Mouse (Mus musculus): Measurements from ENCODE around the gene Ppp6c. TPM values are rescaled to one million over a fixed set of nuclear protein-coding genes. Genes with fewer than 3 reads are reported as not detected.
"Not testable (repeated sequence)": the region's sequence is repeated elsewhere in the genome, so short reads cannot be mapped to it uniquely, and the experiment has no call there.

Gene Ppp6c
- total RNA-seq (2021): 10 to 100 TPM; 64.7 to 73.1 TPM
- long read RNA-seq, experiment 1, full-length matches to known transcripts: 41 of 44 reads
- long read RNA-seq, experiment 1, partial matches to known transcripts: 0 of 44 reads
- long read RNA-seq, experiment 1, other reads (novel, unspliced or antisense): 3 of 44 reads
- long read RNA-seq, experiment 2, full-length matches to known transcripts: 54 of 61 reads
- long read RNA-seq, experiment 2, partial matches to known transcripts: 0 of 61 reads
- long read RNA-seq, experiment 2, other reads (novel, unspliced or antisense): 7 of 61 reads

DNA sequence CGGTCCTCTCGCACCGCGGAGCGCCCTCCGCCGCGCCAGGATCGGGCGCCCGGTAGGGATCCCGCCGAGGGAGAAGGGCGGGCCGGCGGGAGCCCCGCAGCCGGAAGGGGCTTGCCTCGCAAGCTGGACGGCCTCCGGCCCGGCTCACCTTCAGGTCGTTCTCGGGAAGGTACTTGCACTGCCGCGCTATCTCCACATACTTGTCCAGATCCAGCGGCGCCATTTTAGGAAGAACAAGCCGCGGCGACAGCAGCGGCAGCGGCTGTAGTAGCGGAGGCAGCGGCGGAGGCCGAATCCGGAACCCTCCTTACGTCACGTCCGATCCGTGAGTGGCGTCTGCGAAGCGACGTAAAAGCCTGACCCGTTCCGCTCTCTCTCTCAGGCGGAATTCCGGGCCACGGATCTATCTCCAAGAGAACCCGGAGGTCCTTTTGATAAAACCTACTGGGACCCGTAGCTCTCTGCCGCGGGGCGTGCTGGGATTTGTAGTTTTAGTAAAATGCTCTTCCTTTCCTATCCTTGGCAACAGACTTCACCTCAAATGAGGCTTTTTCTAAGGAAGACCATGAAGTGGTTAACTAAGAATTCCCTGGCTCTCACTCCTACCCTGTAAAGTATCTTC lies at the start of gene Ppp6c:
Gene Ppp6c (minus strand): TSS at position 433 of the 622 bp plus-strand sequence.
- DNase-seq (ENCODE audit: low spot score in 2 of 2): peak; percentile 89 to 97

DNA sequence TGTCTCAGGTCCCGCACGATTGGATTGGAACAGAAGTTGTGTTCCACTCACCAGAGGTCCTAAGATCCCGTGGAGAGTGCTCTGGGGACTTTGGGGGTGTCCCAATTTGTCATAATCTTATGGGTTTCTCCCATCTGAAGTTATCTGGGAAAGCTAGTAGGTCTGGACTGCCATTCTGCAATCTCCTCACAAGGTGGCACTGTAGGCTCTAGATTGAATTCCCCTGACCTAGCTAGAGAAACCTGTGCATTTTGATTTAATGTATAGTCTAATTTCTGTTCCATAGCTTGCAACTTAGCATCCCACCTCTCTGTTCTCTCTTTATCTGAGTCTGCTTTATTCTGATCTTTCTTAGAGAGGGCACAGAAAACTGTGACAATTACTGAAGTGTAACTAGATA lies 42.1 kb upstream of the Ppp6c start:
- DNase-seq (ENCODE audit: low spot score in 2 of 2): peak in 1 of 2 experiments; percentile 3

- DNase-seq (ENCODE audit: low spot score in 2 of 2): peak; percentile 22 to 50
Measured at GRCm38 (mm10) chr2:39252275-39252674, 26.0 kb upstream of the Ppp6c start.

DNA sequence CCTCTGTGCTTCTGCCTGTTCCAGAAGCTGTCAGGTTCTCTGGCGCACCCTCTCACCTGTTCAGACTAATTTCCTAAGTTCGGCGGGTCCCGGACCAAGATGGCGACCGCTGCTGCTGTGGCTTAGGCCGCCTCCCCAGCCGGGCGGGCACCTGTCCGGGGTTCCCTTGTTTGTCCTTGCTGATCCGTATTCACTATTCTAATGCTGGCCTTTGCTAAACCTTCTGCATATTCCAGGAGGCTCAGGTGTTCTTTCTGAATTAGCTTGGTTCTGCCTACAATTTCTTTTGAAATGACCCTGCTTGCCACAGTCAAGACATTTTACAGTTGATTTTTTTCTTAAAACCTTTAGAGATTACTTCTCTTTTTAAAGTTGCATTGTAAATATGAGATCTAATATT lies 20.6 kb upstream of the Ppp6c start:
- DNase-seq (ENCODE audit: low spot score in 2 of 2): not testable (repeated sequence)

DNA sequence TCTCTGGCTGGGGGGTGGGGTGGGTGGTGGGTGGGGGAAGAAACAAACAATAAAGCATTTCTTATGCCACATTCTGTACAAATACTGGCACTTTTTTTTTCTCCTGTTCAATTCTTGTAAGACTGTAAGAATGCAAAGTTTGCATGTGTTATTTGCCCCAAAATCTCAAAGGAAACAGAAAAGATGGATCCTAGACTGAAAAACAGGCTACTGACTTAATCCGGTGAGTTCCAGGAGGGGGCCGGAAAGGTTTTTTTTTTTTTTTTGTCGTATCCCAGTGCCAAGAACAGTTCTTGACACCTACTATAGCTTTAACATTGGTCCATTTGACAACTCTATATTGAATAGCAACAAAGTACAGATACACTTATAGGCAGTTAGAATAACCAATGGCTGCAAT lies 480 bp upstream of the Ppp6c start:
- no peak for DNase-seq (ENCODE audit: low spot score in 2 of 2)

- peak in 1 of 2 experiments; percentile 43 for DNase-seq (ENCODE audit: low spot score in 2 of 2)
Measured at GRCm38 (mm10) chr2:39225331-39226018, 776 bp downstream of the Ppp6c start.

GRCm38 (mm10) chr2:39224621-39225020 lies 1.6 kb downstream of the Ppp6c start:
- no peak for DNase-seq (ENCODE audit: low spot score in 2 of 2)

DNA sequence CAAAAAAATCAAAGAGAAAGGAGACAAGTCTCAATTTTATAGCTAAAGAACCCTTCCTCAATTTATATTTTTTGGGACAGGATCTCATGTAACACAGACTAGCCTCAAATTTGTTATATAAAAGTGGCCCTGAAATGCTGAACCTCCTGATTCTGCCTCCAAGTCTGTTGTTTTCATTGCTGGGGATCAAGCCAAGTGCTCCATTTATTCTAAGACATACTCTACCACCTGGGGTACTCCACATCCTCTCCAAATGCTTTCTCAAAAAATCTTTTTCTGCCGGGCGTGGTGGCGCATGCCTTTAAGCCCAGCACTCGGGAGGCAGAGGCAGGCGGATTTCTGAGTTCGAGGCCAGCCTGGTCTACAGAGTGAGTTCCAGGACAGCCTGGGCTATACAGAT lies 6.2 kb downstream of the Ppp6c start:
- no peak for DNase-seq (ENCODE audit: low spot score in 2 of 2)

DNA sequence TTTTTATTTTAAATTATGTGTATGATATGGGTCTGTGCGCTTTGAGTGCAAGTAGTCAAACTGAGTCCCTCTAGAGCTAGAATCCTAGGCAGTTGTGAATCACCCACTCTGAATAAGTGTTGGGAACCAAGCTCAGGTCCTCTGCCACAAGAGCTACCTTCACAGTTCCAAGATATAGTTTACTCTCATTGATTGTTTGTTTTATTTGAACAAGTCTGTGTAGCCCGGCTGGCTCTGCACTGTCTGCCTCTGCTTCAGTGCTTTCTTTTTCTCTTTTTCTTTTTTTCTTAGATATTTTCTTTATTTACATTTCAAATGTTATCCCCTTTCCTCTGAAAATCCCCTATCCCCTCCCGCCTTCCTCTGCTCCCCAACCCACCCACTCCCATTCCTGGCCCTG lies 7.2 kb downstream of the Ppp6c start:
- DNase-seq (ENCODE audit: low spot score in 2 of 2): no peak

- no peak for DNase-seq (ENCODE audit: low spot score in 2 of 2)
Measured at GRCm38 (mm10) chr2:39217150-39217549, 9.1 kb downstream of the Ppp6c start.

DNA sequence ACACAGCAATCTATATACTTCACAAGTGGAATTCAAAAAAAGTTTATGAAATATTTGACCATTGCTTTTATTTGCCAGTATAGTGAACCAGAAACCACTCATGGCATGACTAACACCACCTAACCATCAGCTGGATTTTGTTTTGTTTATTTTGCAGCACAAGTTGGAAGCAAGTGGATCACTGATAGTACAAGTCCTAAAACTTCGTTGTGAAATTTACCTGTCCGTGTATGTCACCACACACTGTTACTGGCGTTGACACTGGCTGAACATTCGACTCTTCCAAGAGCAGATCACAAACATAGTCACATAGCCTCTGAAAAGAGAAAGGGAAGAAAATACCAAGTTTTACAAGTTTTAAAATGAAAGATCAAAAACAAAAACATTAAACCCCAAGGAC lies 15.5 kb downstream of the Ppp6c start:
- DNase-seq (ENCODE audit: low spot score in 2 of 2): no peak

DNA sequence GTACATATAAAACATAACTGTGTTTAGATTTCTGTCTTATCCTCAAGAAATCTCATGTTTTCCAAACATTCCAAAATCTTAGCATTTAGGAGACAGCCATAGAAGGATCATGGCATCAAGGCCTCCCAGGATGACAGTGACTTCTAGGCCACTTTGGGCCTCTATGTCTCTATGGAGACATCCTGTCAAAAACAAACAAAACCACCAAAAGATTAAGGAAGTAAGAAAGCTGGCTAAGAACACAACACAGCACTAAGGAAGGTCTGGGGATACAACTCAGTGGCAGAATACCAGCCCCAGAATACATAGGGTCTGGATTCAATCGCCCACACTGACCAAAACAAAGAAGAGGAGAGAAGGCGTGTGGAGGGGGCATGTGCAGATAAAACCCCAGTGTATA lies 22.9 kb downstream of the Ppp6c start:
- no peak for DNase-seq (ENCODE audit: low spot score in 2 of 2)

DNA sequence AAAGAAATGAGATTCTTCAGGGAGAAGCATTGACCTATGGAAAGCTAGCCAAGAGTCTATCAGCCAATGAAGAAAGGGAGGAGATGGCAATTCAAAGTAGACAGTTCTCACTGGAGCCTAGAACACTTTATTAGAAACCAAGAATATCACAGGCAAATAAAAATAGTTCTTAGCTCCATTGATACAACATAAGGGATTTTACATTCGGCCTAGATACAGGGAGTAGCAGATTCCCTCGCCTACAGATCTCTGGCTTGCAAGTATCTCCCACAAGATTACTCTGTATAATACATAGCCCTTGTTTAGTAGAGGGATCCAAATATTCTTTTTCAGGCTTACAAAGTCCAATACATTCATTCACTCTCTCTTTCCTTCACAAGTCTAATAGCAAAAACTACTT lies 31.4 kb downstream of the Ppp6c start:
- peak in 1 of 2 experiments; percentile 15 for DNase-seq (ENCODE audit: low spot score in 2 of 2)

DNA sequence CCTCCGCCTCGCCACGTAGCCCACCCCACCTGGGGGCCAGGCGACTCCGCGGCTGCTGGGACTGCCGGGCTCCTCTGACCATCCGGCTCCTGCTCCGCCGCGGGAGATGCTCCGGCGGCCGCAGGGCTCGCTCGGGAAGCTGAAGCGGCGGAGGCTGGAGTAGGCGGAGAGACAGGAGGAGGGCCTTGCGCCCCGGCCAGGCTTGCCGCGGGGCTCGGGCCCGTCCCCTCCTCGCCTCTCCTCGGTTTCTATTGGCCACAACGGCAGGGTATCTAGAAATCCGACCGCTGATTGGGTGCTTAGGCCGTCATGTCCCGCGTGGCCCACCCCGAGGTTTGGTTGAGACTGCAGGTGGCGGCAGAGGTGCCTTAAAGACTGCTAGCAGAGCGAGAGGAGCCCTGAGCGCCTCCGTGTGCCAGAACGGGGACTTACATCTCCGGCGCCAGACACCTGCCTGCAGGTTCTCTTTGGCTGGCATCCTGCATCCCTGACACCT lies 35.6 kb downstream of the Ppp6c start, which contains the start of gene Scai:
Gene Scai (minus strand): TSS at position 174 of the 496 bp plus-strand sequence.
- DNase-seq (ENCODE audit: low spot score in 2 of 2): peak; percentile 97 to 99

- no peak for DNase-seq (ENCODE audit: low spot score in 2 of 2)
Measured at GRCm38 (mm10) chr2:39189961-39190560, 36.2 kb downstream of the Ppp6c start.

GRCm38 (mm10) chr2:39185942-39186341 lies 40.3 kb downstream of the Ppp6c start:
- DNase-seq (ENCODE audit: low spot score in 2 of 2): no peak

- DNase-seq (ENCODE audit: low spot score in 2 of 2): no peak
Measured at GRCm38 (mm10) chr2:39183587-39183986, 42.7 kb downstream of the Ppp6c start.

- no peak for DNase-seq (ENCODE audit: low spot score in 2 of 2)
Measured at GRCm38 (mm10) chr2:39160996-39161395, 65.3 kb downstream of the Ppp6c start.

DNA sequence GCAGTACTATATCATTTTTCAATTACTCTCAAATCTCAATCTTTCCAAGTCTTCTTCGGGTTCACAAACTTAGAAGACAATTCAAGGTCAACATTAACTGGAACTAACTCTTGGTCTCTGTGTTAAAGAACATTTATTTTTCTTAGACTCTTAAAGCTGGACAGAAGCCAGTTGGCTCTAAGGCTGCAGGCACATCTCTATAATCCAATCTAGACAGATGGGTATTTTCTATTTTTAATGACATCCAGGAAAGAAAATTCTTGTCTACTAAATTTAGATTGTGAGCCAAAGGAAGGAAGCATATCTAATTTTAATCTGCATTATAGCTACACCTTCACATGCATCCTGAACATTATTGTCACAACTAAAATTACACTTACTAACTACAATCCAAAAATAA lies 68.3 kb downstream of the Ppp6c start:
- no peak for DNase-seq (ENCODE audit: low spot score in 2 of 2)

DNA sequence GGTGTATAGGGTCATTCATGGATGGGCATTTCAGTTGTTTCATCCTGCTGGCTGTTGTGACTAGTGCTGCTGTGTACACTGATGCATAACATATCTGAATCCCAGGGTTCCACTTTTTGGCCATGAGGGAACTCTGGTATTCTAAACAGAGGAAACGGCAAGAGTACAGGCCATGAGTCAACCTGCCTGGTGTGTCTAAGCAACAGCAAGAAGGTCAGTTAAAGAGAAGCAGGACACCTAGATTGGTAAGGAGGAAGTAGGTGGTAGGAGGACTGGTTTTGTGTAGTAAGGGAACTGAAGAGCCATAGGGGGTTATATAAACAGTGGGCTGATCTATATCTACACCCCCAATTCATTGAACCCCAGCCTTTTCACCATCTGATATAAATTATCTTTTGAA lies 69.4 kb downstream of the Ppp6c start:
- DNase-seq (ENCODE audit: low spot score in 2 of 2): no peak

- DNase-seq (ENCODE audit: low spot score in 2 of 2): no peak
Measured at GRCm38 (mm10) chr2:39150943-39151342, 75.3 kb downstream of the Ppp6c start.

GRCm38 (mm10) chr2:39148075-39148474 lies 78.2 kb downstream of the Ppp6c start:
- no peak for DNase-seq (ENCODE audit: low spot score in 2 of 2)
